In the genomic region with DNA sequence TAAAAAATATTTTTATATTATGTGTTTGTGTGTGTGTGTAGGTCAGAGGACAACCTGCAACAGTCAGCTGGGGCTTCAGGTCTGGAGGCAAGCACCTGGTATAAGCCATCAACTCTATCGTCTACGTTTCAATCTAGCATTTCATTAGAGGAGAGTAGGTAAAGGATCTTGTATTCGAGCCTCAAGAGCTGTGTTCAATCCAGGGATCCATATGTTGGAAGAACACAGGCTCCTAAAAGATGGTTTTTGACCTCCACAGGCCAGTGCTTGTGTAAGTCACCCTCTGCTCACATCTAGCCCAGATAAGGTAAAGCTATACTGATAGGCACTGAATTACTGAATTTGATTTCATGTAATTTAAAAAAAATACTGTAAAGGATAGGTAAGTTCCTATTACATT, we compare ENCODE assay signal across 9 mouse cellular contexts. TPM values are rescaled to one million over a fixed set of nuclear protein-coding genes. Genes with fewer than 3 reads are reported as not detected.
DNase-seq lines count a peak whose midpoint lies in the region; ATAC-seq and TF ChIP-seq lines count a peak whose summit lies in the region.
"Had no signal": no experiment of that assay in that cellular context is flagged by ENCODE, and none has a peak within 500 bp of the region (broad histone marks: within the 10 kb centered on the region; RNA-seq: fewer than 3 reads in every experiment).

No protein-coding gene starts in this region.

- 77% methylated on average over 3 of the region's 3 CpGs for WGBS in forebrain, embryonic 10.5 days
- 74% methylated on average over 3 of the region's 3 CpGs for WGBS in forebrain, postnatal 0 days
- WGBS in limb, embryonic 13.5 days = 72% methylated on average over 3 of the region's 3 CpGs
- 57% methylated on average over 3 of the region's 3 CpGs for WGBS in stomach, embryonic 16.5 days

- no peaks in the 10 kb centered on the region for H3K9me3 ChIP-seq in forebrain, embryonic 10.5 days
- no peaks in the 10 kb centered on the region for H3K9me3 ChIP-seq in forebrain, postnatal 0 days (ENCODE audit: low read length)
- H3K9me3 ChIP-seq in megakaryocyte, embryonic 14.5 days = no peaks in the 10 kb centered on the region
- H3K9me3 ChIP-seq in limb, embryonic 13.5 days = no peaks in the 10 kb centered on the region
- no peaks in the 10 kb centered on the region for H3K9me3 ChIP-seq in stomach, embryonic 16.5 days (replicated peaks; ENCODE audit: control insufficient read depth, low read length)

- no peak for ATAC-seq in forebrain, postnatal 0 days
- no peak for ATAC-seq in megakaryocyte, adult 5-6 weeks (ENCODE audit: poor library complexity, severe bottlenecking)
- ATAC-seq in limb, embryonic 13.5 days (ENCODE audit: low FRiP score, low read depth) = no peak
- no peak for ATAC-seq in stomach, embryonic 16.5 days (ENCODE audit: insufficient read depth, low FRiP score)

- H3K27me3 ChIP-seq in forebrain, embryonic 10.5 days (ENCODE audit: poor library complexity, severe bottlenecking) = no peaks in the 10 kb centered on the region
- no peaks in the 10 kb centered on the region for H3K27me3 ChIP-seq in forebrain, postnatal 0 days (ENCODE audit: insufficient read depth, low read length)
- H3K27me3 ChIP-seq in megakaryocyte, embryonic 14.5 days (replicated peaks) = no peaks in the 10 kb centered on the region
- H3K27me3 ChIP-seq in limb, embryonic 13.5 days = no peaks in the 10 kb centered on the region
- H3K27me3 ChIP-seq in stomach, embryonic 16.5 days (ENCODE audit: control insufficient read depth, insufficient read depth, low read length) = no peaks in the 10 kb centered on the region

- no peak for DNase-seq in forebrain, embryonic 10.5 days (ENCODE audit: extremely low spot score, low spot score)
- no peak for DNase-seq in forebrain, postnatal 0 days
- no peak for DNase-seq in layer of hippocampus, adult 9-10 months (ENCODE audit: low spot score)
- DNase-seq in urinary bladder, postnatal 36 days (ENCODE audit: low spot score in 2 of 2) = no peak
- DNase-seq: adrenal gland, postnatal 10 days had no signal

- no peaks in the 10 kb centered on the region for H3K36me3 ChIP-seq in forebrain, embryonic 10.5 days (replicated peaks)
- no peaks in the 10 kb centered on the region for H3K36me3 ChIP-seq in forebrain, postnatal 0 days (ENCODE audit: insufficient read depth)
- no peaks in the 10 kb centered on the region for H3K36me3 ChIP-seq in megakaryocyte, embryonic 14.5 days (replicated peaks; ENCODE audit: low read length)
- no peaks in the 10 kb centered on the region for H3K36me3 ChIP-seq in limb, embryonic 13.5 days
- no peaks in the 10 kb centered on the region for H3K36me3 ChIP-seq in stomach, embryonic 16.5 days (ENCODE audit: control insufficient read depth, insufficient read depth, low read length)

- TF ChIP-seq CTCF in forebrain, postnatal 0 days (IDR thresholded peaks at IDR 0.05; ENCODE audit: low read depth) = no peak

- H3K27ac ChIP-seq in forebrain, embryonic 10.5 days = peak overlapping the region; percentile 98
- H3K27ac ChIP-seq in forebrain, postnatal 0 days (ENCODE audit: low read depth, low read length) = no peak overlapping the region
- H3K27ac ChIP-seq in limb, embryonic 13.5 days = peak overlapping the region; percentile 29
- 0 out of 2 replicates have a peak overlapping the region, but pooled peaks have one; percentile 64 for H3K27ac ChIP-seq in stomach, embryonic 16.5 days (ENCODE audit: low read length)

- H3K4me2 ChIP-seq in forebrain, postnatal 0 days (ENCODE audit: low read depth) = no peak overlapping the region
- peak overlapping the region; percentile 89 for H3K4me2 ChIP-seq in limb, embryonic 13.5 days (replicated peaks)
- peak overlapping the region; percentile 37 for H3K4me2 ChIP-seq in stomach, embryonic 16.5 days (ENCODE audit: low read depth, low read length)

- H3K4me1 ChIP-seq in forebrain, embryonic 10.5 days = peaks cover 32% of the 10 kb centered on the region
- H3K4me1 ChIP-seq in forebrain, postnatal 0 days (ENCODE audit: insufficient read depth) = no peaks in the 10 kb centered on the region
- H3K4me1 ChIP-seq in megakaryocyte, embryonic 14.5 days = peaks cover 45% of the 10 kb centered on the region
- peaks cover 12% of the 10 kb centered on the region for H3K4me1 ChIP-seq in limb, embryonic 13.5 days
- H3K4me1 ChIP-seq in stomach, embryonic 16.5 days (ENCODE audit: control insufficient read depth, insufficient read depth, low read length) = no peaks in the 10 kb centered on the region; the same call in 1 of the 2 replicates

- H3K9ac ChIP-seq in forebrain, postnatal 0 days = no peak overlapping the region
- H3K9ac ChIP-seq in limb, embryonic 13.5 days = no peak overlapping the region
- no peak overlapping the region for H3K9ac ChIP-seq in stomach, embryonic 16.5 days (ENCODE audit: low read length)

- H3K4me3 ChIP-seq in forebrain, embryonic 10.5 days = peak overlapping the region; percentile 70
- no peak overlapping the region for H3K4me3 ChIP-seq in forebrain, postnatal 0 days (ENCODE audit: low read depth, low read length)
- peak overlapping the region; percentile 80 for H3K4me3 ChIP-seq in megakaryocyte, embryonic 14.5 days (replicated peaks)
- no peak overlapping the region for H3K4me3 ChIP-seq in limb, embryonic 13.5 days
- no peak overlapping the region for H3K4me3 ChIP-seq in stomach, embryonic 16.5 days (replicated peaks; ENCODE audit: low read length)

RNA-seq across cellular contexts. Expression of a gene that starts 3.8 kb away (rescaled TPM):
- 0.58 and 0.60 TPM in 2 replicates for polyA plus RNA-seq in forebrain, embryonic 10.5 days (2016; fragmentation: Nextera tagmentation; extraction: Ambion mirVana)
- 48.5 and 66.7 TPM in 2 replicates for total RNA-seq in forebrain, postnatal 0 days (2014; rRNA removed)
- polyA plus RNA-seq in forebrain, postnatal 0 days (2015; fragmentation: Nextera tagmentation; extraction: Ambion mirVana) = 0.12 and 0.18 TPM in 2 replicates
- 0.36 and 2.1 TPM in 2 replicates for polyA plus RNA-seq in megakaryocyte, embryonic 14.5 days (2012; ENCODE audit: insufficient read depth, low replicate concordance)
- 16.7 and 17.0 TPM in 2 replicates for total RNA-seq in megakaryocyte, adult 5-6 weeks (2015)
- 182 and 184 TPM in 2 replicates for total RNA-seq in megakaryocyte, adult 5-6 weeks (2017)
- 0.46 and 0.51 TPM in 2 replicates for polyA plus RNA-seq in limb, embryonic 13.5 days (2015; fragmentation: Nextera tagmentation; extraction: Ambion mirVana)
- polyA plus RNA-seq in stomach, embryonic 16.5 days (2015; fragmentation: Nextera tagmentation; extraction: Ambion mirVana) = 0.67 and 0.93 TPM in 2 replicates

RNA-seq across cellular contexts. Expression of a gene that starts 5.3 kb away (rescaled TPM):
- 6.1 and 6.7 TPM in 2 replicates for polyA plus RNA-seq in forebrain, embryonic 10.5 days (2016; fragmentation: Nextera tagmentation; extraction: Ambion mirVana)
- 180 and 204 TPM in 2 replicates for total RNA-seq in forebrain, postnatal 0 days (2014; rRNA removed)
- 1.9 and 2.0 TPM in 2 replicates for polyA plus RNA-seq in forebrain, postnatal 0 days (2015; fragmentation: Nextera tagmentation; extraction: Ambion mirVana)
- 17.9 and 26.5 TPM in 2 replicates for polyA plus RNA-seq in megakaryocyte, embryonic 14.5 days (2012; ENCODE audit: insufficient read depth, low replicate concordance)
- 101 and 161 TPM in 2 replicates for total RNA-seq in megakaryocyte, adult 5-6 weeks (2015)
- total RNA-seq in megakaryocyte, adult 5-6 weeks (2017) = 295 and 358 TPM in 2 replicates
- polyA plus RNA-seq in limb, embryonic 13.5 days (2015; fragmentation: Nextera tagmentation; extraction: Ambion mirVana) = 8.2 and 8.9 TPM in 2 replicates
- polyA plus RNA-seq in stomach, embryonic 16.5 days (2015; fragmentation: Nextera tagmentation; extraction: Ambion mirVana) = 2.8 and 3.6 TPM in 2 replicates

RNA-seq across cellular contexts. Expression of a gene that starts 5.5 kb away (rescaled TPM):
- 0.53 and 0.60 TPM in 2 replicates for polyA plus RNA-seq in forebrain, embryonic 10.5 days (2016; fragmentation: Nextera tagmentation; extraction: Ambion mirVana)
- total RNA-seq in forebrain, postnatal 0 days (2014; rRNA removed) = 586 and 753 TPM in 2 replicates
- polyA plus RNA-seq in forebrain, postnatal 0 days (2015; fragmentation: Nextera tagmentation; extraction: Ambion mirVana) = 0.70 TPM in 1 of 2 replicates, not detected in the other
- polyA plus RNA-seq in megakaryocyte, embryonic 14.5 days (2012; ENCODE audit: insufficient read depth, low replicate concordance) = 8.9 and 30.2 TPM in 2 replicates
- 110 and 116 TPM in 2 replicates for total RNA-seq in megakaryocyte, adult 5-6 weeks (2015)
- 2,488 and 3,291 TPM in 2 replicates for total RNA-seq in megakaryocyte, adult 5-6 weeks (2017)
- 1.0 and 1.9 TPM in 2 replicates for polyA plus RNA-seq in limb, embryonic 13.5 days (2015; fragmentation: Nextera tagmentation; extraction: Ambion mirVana)
- 1.6 TPM in 1 of 2 replicates, not detected in the other for polyA plus RNA-seq in stomach, embryonic 16.5 days (2015; fragmentation: Nextera tagmentation; extraction: Ambion mirVana)

RNA-seq across cellular contexts. Expression of a gene that starts 13.1 kb away (rescaled TPM):
- 1.00 and 1.7 TPM in 2 replicates for polyA plus RNA-seq in forebrain, embryonic 10.5 days (2016; fragmentation: Nextera tagmentation; extraction: Ambion mirVana)
- 116 and 119 TPM in 2 replicates for total RNA-seq in forebrain, postnatal 0 days (2014; rRNA removed)
- 0.17 and 0.47 TPM in 2 replicates for polyA plus RNA-seq in forebrain, postnatal 0 days (2015; fragmentation: Nextera tagmentation; extraction: Ambion mirVana)
- 7.0 TPM in 1 of 2 replicates, not detected in the other for polyA plus RNA-seq in megakaryocyte, embryonic 14.5 days (2012; ENCODE audit: insufficient read depth, low replicate concordance)
- total RNA-seq in megakaryocyte, adult 5-6 weeks (2015) = 43.8 and 48.7 TPM in 2 replicates
- 145 and 146 TPM in 2 replicates for total RNA-seq in megakaryocyte, adult 5-6 weeks (2017)
- 1.5 and 1.7 TPM in 2 replicates for polyA plus RNA-seq in limb, embryonic 13.5 days (2015; fragmentation: Nextera tagmentation; extraction: Ambion mirVana)
- polyA plus RNA-seq in stomach, embryonic 16.5 days (2015; fragmentation: Nextera tagmentation; extraction: Ambion mirVana) = 0.81 and 0.90 TPM in 2 replicates

RNA-seq across cellular contexts. Expression of a gene that starts 13.7 kb away (rescaled TPM):
- polyA plus RNA-seq in forebrain, embryonic 10.5 days (2016; fragmentation: Nextera tagmentation; extraction: Ambion mirVana) = 0.74 and 0.79 TPM in 2 replicates
- 12.5 and 17.0 TPM in 2 replicates for total RNA-seq in forebrain, postnatal 0 days (2014; rRNA removed)
- polyA plus RNA-seq in forebrain, postnatal 0 days (2015; fragmentation: Nextera tagmentation; extraction: Ambion mirVana) = 0.17 TPM in 1 of 2 replicates, not detected in the other
- polyA plus RNA-seq in megakaryocyte, embryonic 14.5 days (2012; ENCODE audit: insufficient read depth, low replicate concordance) = 1.4 and 2.0 TPM in 2 replicates
- 32.3 and 36.5 TPM in 2 replicates for total RNA-seq in megakaryocyte, adult 5-6 weeks (2015)
- 143 and 176 TPM in 2 replicates for total RNA-seq in megakaryocyte, adult 5-6 weeks (2017)
- 0.74 and 1.0 TPM in 2 replicates for polyA plus RNA-seq in limb, embryonic 13.5 days (2015; fragmentation: Nextera tagmentation; extraction: Ambion mirVana)
- 1.1 and 1.4 TPM in 2 replicates for polyA plus RNA-seq in stomach, embryonic 16.5 days (2015; fragmentation: Nextera tagmentation; extraction: Ambion mirVana)

Comparison
In these comparisons a context has a peak if more than half of its experiments do, and no peak if none do; other contexts are left out.
1. H3K4me3 ChIP-seq: peak in forebrain, embryonic 10.5 days (single experiment) and megakaryocyte, embryonic 14.5 days (single experiment); none in forebrain, postnatal 0 days (single experiment), limb, embryonic 13.5 days (single experiment) and stomach, embryonic 16.5 days (single experiment).